Mouse (Mus musculus): ENCODE data around the gene Zfr2. TPM values are rescaled to one million over a fixed set of nuclear protein-coding genes. Genes with fewer than 3 reads are reported as not detected.
A peak's percentile ranks its signal among the peaks of the same experiment; 100 is the strongest.

Gene Zfr2
- polyA plus RNA-seq (2016; fragmentation: Nextera tagmentation; extraction: Ambion mirVana): 16.0 and 18.2 TPM in 2 replicates

DNA sequence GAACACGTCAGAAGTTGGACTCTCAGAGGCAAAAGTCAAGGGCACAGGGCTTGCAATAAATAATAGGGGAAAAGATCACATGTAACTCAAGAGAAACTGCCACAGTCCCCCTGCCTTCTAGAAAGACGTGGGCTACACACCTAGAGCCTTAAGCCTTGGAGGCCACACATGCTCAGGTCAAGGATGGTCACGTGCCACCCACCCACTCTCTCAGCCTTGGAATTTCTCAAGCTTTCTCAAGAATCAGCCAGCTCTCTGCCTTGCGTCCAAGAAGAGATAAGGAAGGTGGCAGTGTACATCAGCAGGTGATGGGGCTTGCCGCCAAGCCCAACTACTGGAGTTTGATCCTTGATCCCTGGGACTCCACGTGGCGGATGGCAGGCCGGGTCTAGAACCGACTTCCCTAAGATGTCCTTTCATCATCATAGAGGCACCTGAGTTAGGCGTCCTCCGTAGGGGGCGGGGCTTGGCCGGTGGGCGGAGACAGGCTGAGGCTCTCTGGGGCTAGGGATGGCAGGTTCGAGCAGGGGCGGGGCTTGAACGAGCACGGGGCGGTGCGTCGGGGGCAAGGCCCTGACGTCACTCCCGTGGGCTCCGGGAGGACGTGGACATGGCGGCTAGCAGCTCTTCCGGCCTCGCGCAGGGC is at the start of gene Zfr2:
TSS of gene Zfr2 (plus strand) at position 576 of the 646 bp plus-strand sequence.
- Histone ChIP-seq H3K27ac (no peak within 1 kb of the TSS), H3K4me2 (replicated peaks) (peak within 1 kb of the TSS; percentile 86), H3K4me3 (peak within 1 kb of the TSS; percentile 79), H3K4me1 (peaks cover 30% of the 10 kb centered on the region), H3K36me3 (no peaks in the 10 kb centered on the region), H3K9ac (peak within 1 kb of the TSS; percentile 84), H3K27me3 (replicated peaks) (peaks cover 15% of the 10 kb centered on the region; the same call in 1 of the 2 replicates), H3K9me3 (no peaks in the 10 kb centered on the region)
- peak; percentile 65 for ATAC-seq (ENCODE audit: low FRiP score, low read depth)
- 9% methylated on average over 29 of the region's 29 CpGs for WGBS

DNA sequence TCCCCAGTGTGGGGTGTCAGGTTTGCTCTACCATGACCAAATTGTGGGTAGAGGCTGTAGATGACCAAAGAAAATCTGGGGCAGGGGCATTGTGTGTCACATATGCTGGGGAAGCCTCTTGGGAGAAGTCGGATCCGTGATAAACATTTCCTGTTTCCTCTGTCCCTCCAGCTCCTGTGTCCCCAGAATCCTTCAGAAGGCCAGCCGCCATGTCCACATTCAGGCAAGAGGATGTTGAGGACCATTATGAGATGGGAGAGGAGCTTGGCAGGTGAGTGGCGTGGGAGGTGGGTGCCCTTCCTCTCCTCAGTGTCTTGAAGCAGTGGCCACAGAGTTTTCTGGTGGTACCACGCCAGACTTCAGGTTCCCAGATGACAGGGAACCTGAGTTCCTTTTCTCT is 49.1 kb upstream of the Zfr2 start, which contains the start of gene 4930442H23Rik:
TSS of gene 4930442H23Rik (minus strand) at position 45 of the 400 bp plus-strand sequence.
- Histone ChIP-seq H3K36me3 (peaks cover 74% of the 10 kb centered on the region), H3K27ac (0 out of 2 replicates have a peak within 1 kb of the TSS, but pooled peaks have one; percentile 28), H3K4me1 (peaks cover 21% of the 10 kb centered on the region), H3K4me3 (peak within 1 kb of the TSS; percentile 57), H3K27me3 (replicated peaks) (no peaks in the 10 kb centered on the region), H3K9me3 (no peaks in the 10 kb centered on the region), H3K4me2 (replicated peaks) (peak within 1 kb of the TSS; percentile 69), H3K9ac (peak within 1 kb of the TSS; percentile 66)
- WGBS: 82% methylated on average over 5 of the region's 5 CpGs
- no peak for ATAC-seq (ENCODE audit: low FRiP score, low read depth)

DNA sequence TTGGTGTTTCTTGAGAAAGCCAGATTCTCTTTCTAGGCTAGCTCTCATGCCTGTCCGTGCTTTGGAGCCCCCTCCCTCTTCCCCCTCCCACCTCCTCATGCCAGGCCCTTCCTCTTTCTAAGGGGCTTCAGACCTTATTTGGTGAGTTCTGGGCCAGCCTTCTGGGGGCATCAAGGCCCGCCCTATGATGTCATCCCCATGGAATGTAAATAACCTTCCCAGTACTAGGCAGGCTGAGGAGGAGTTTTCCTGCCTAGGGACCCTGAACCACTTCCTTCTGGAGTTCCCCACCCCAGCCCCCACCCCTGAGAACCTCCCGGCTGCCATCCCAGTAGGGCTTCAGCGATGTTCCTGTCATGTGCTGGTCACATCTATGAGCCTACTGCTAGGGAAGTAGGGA is 48.2 kb upstream of the Zfr2 start:
- WGBS: 67% methylated on average over 4 of the region's 4 CpGs
- H3K27ac ChIP-seq: no peak overlapping the region

DNA sequence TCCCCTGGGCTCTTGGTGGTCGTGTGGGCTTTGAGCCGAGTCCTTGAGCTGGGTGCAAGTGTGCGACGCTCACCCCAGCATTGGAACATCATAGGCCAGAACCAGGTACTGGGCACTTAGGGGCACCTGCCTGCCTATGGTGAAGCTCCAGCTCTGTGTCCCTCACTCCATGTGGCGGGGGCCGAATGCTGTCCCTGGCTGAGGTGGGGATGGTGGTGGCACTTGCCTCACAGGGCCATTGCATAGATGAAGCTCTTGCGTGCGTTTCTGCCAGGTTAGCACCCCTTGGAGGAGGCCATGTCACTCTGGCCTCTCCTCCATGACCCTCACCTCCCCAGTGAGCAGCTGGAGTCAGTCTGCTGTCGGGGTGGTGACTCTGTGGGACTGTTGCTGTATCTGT is 45.8 kb upstream of the Zfr2 start:
- Histone ChIP-seq H3K4me2 (replicated peaks) (no peak overlapping the region), H3K9ac (no peak overlapping the region), H3K9me3 (no peaks in the 10 kb centered on the region), H3K27ac (no peak overlapping the region), H3K4me1 (peaks cover 11% of the 10 kb centered on the region), H3K36me3 (peaks cover 60% of the 10 kb centered on the region), H3K27me3 (replicated peaks) (no peaks in the 10 kb centered on the region), H3K4me3 (no peak overlapping the region)
- ATAC-seq (ENCODE audit: low FRiP score, low read depth): no peak
- WGBS: 94% methylated on average over 9 of the region's 9 CpGs

More for the DNA sequence above, 48.2 kb upstream of the Zfr2 start:
- Histone ChIP-seq H3K36me3 (peaks cover 67% of the 10 kb centered on the region), H3K9me3 (no peaks in the 10 kb centered on the region), H3K4me3 (no peak overlapping the region), H3K27me3 (replicated peaks) (no peaks in the 10 kb centered on the region), H3K4me1 (peaks cover 21% of the 10 kb centered on the region), H3K9ac (no peak overlapping the region), H3K4me2 (replicated peaks) (no peak overlapping the region)
- ATAC-seq (ENCODE audit: low FRiP score, low read depth): no peak

DNA sequence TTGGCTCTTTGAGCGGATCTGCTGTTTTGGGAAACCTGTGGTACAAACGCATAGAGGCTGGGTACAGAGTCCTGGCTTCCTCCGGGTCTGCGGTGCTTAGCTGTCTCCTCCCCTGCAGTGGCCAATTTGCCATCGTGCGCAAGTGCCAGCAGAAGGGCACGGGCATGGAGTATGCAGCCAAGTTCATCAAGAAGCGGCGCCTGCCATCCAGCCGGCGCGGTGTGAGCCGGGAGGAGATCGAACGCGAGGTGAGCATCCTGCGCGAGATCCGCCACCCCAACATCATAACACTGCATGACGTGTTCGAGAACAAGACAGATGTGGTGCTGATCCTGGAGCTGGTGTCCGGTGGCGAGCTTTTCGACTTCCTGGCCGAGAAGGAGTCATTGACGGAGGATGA is 43.1 kb upstream of the Zfr2 start:
- peaks cover 11% of the 10 kb centered on the region for H3K27me3 ChIP-seq (replicated peaks)
- no peak overlapping the region for H3K9ac ChIP-seq
- H3K9me3 ChIP-seq: no peaks in the 10 kb centered on the region
- 82% methylated on average over 26 of the region's 26 CpGs for WGBS
- H3K4me1 ChIP-seq: peaks cover 19% of the 10 kb centered on the region
- no peak overlapping the region for H3K4me2 ChIP-seq (replicated peaks)
- ATAC-seq (ENCODE audit: low FRiP score, low read depth): no peak
- no peak overlapping the region for H3K4me3 ChIP-seq
- peaks cover 48% of the 10 kb centered on the region for H3K36me3 ChIP-seq
- H3K27ac ChIP-seq: no peak overlapping the region

DNA sequence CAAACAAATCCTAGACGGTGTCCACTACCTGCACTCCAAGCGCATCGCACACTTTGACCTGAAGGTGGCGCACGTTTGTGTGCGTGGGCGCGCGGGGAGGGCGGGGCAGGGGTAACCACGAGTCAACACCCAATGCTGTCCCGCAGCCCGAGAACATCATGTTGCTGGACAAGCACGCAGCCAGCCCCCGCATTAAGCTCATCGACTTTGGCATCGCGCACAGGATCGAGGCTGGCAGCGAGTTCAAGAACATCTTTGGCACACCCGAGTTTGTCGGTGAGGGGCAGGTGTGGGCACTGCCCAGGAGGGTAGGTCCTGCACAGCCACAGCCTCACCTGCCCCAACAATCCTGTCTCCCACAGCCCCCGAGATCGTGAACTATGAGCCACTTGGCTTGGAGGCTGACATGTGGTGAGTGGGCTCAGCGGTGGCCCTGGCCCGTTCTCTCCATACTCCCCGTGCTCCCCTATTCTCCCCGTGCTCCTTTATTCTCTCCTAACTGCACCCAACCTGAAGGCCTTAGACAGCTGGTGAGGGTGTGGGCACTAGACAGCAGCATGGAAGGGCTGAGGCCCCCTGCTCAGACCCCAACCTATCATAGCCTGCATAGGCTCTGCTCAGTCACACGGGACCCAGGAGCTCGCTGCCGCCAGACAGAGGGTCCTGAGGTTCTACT is 42.6 kb upstream of the Zfr2 start:
- H3K36me3 ChIP-seq: peaks cover 43% of the 10 kb centered on the region
- ATAC-seq (ENCODE audit: low FRiP score, low read depth): no peak
- 74% methylated on average over 31 of the region's 31 CpGs for WGBS
- no peak overlapping the region for H3K4me3 ChIP-seq
- no peaks in the 10 kb centered on the region for H3K9me3 ChIP-seq
- H3K27ac ChIP-seq: no peak overlapping the region
- H3K27me3 ChIP-seq (replicated peaks): peaks cover 16% of the 10 kb centered on the region
- no peak overlapping the region for H3K4me2 ChIP-seq (replicated peaks)
- H3K4me1 ChIP-seq: peaks cover 19% of the 10 kb centered on the region
- H3K9ac ChIP-seq: no peak overlapping the region

DNA sequence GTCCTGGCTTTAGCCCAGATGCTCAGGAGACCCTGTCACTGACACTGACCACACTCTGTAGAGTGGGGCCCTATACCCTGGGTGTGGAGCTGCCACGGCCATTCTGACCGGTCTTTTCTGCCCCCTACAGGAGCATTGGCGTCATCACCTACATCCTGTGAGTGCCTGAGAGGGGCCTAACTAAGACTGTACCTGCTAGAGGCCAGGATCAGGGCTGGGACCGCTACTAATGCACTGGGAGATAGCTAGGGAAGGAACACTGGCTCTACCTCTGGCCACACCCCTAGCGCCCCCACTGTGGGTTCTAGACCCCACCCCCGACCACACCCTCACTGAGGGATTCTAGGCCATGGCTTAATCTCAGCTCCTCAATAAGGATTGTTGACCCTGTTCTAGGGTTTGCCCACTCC is 42.0 kb upstream of the Zfr2 start:
- no peak overlapping the region for H3K4me2 ChIP-seq (replicated peaks)
- H3K4me1 ChIP-seq: peaks cover 19% of the 10 kb centered on the region
- H3K9ac ChIP-seq: no peak overlapping the region
- H3K9me3 ChIP-seq: no peaks in the 10 kb centered on the region
- WGBS: 73% methylated on average over 6 of the region's 6 CpGs
- H3K27me3 ChIP-seq (replicated peaks): peaks cover 22% of the 10 kb centered on the region
- H3K36me3 ChIP-seq: peaks cover 38% of the 10 kb centered on the region
- no peak for ATAC-seq (ENCODE audit: low FRiP score, low read depth)
- H3K27ac ChIP-seq: no peak overlapping the region
- no peak overlapping the region for H3K4me3 ChIP-seq

DNA sequence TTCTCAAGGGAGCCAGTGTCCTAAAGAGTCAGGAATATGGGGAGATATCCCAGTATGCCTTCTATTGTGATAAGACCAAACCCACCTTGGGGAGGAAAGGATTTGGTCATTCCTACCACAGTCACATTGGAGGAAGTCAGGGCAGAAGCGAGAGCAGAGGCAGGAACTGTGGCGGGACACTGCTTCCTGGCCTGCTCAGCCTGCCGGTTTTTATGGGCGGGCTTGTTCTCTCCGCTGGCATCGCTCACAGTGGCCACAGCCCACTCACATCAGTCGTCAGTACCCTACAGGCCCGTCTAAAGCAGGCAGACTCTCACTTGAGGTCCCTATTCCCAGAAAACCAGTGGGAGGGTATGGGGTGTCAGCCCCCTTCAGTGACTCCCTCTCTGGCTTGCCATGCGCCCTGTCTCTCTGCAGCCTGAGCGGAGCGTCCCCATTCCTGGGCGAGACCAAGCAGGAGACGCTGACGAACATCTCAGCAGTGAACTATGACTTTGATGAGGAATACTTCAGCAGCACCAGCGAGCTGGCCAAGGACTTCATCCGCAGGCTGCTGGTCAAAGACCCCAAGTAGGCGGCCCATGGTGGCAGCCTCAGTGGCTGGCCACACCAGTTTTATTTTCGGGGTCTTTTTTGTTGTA is 41.5 kb upstream of the Zfr2 start:
- no peak for ATAC-seq (ENCODE audit: low FRiP score, low read depth)
- peak overlapping the region; percentile 67; the same call in 1 of the 2 replicates for H3K4me3 ChIP-seq
- peak overlapping the region; percentile 77; the same call in 1 of the 2 replicates for H3K9ac ChIP-seq
- peak overlapping the region; percentile 96 for H3K4me2 ChIP-seq (replicated peaks)
- peaks cover 27% of the 10 kb centered on the region for H3K27me3 ChIP-seq (replicated peaks)
- peaks cover 19% of the 10 kb centered on the region for H3K4me1 ChIP-seq
- 88% methylated on average over 18 of the region's 18 CpGs for WGBS
- H3K9me3 ChIP-seq: no peaks in the 10 kb centered on the region
- H3K36me3 ChIP-seq: peaks cover 35% of the 10 kb centered on the region
- no peak overlapping the region for H3K27ac ChIP-seq

DNA sequence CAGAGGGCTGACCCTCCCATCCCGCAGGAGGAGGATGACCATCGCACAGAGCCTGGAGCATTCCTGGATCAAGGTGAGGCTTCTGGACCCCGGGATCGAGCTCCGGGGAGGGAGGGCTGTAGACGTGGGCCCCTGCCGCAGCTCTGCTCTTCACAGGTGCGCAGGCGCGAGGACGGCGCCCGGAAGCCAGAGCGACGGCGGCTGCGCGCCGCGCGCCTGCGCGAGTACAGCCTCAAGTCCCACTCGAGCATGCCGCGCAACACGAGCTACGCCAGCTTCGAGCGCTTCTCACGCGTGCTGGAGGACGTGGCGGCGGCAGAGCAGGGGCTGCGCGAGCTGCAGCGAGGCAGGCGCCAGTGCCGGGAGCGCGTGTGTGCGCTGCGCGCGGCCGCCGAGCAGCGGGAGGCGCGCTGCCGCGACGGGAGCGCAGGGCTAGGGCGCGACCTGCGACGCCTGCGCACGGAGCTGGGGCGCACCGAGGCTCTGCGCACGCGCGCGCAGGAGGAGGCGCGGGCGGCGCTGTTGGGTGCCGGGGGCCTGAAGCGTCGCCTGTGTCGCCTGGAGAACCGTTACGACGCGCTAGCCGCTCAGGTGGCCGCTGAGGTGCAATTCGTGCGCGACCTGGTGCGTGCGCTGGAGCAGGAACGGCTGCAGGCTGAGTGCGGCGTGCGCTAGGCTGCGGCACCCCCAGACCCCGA is 40.5 kb upstream of the Zfr2 start:
- Histone ChIP-seq H3K4me1 (peaks cover 19% of the 10 kb centered on the region), H3K4me2 (replicated peaks) (peak overlapping the region; percentile 96), H3K9me3 (no peaks in the 10 kb centered on the region), H3K27ac (peak overlapping the region; percentile 94), H3K36me3 (peaks cover 26% of the 10 kb centered on the region), H3K9ac (peak overlapping the region; percentile 77), H3K4me3 (peak overlapping the region; percentile 67), H3K27me3 (replicated peaks) (peaks cover 36% of the 10 kb centered on the region)
- under 1% methylated on average over 91 of the region's 93 CpGs for WGBS
- peak; percentile 82 for ATAC-seq (ENCODE audit: low FRiP score, low read depth)

DNA sequence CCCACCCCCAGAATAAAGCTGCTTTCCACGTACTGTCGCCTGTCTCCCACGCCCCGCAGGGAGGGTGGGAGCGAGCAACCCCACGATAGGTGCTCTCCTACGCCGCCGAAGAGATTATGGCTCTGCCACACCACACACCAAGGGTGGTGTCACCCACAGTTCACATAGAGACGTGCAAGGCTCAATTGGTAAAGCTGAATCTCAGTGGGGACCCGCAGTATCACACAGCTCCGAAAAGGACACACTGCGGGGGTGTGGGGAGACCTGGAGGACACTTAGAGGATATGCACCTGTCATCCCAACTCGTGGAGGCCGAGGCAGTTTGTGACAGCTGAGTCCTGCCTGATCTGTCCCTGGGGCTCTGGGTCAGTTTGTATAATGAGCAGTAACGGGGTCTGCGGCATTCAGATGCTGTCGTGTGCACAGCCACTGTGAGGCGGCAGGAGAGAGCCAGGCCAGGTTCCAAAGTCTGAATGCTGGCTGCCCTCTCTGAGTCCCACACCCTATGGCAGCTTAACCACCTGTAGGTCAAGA is 39.9 kb upstream of the Zfr2 start:
- peaks cover 37% of the 10 kb centered on the region for H3K27me3 ChIP-seq (replicated peaks)

DNA sequence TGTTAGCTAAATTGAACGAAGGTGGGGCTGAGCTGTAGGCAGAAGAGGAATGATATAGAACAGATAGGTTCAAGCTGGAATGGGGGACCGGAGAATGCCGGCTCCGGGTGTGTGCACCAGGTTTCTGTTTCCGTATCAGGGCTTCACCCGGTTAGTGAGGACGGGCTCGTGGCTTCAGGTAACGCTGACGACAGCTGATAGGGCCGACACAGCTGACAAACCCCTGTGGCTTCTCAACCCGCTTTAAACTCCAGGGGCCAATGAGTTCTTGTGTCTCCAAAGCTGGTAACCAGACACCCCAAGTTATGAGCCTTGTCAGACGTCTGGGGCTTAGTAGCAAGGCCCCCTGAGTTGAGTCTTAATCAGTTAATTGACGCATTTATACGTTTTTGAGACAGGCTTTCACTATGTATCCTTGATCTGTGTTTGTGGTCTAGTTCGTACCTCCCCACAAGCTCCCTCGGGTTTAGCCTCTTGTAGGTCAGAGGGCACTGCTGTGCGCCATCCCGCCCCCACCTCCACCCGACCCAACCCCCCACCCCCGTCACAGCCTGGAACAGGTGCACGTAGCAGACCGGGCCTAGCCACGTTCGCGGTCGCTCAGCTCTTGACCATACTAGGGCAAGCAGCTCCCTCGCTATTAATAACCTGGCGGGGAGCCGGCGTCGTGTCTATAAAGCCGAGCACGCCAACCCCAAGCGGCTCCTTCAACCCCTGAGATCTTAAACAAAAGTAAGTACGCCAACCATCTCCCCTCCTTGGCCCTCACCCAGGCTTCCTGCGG is 38.8 kb upstream of the Zfr2 start:
- no peak for ATAC-seq (ENCODE audit: low FRiP score, low read depth)
- Histone ChIP-seq H3K9ac (0 out of 2 replicates have a peak overlapping the region, but pooled peaks have one; percentile 33), H3K4me1 (peaks cover 19% of the 10 kb centered on the region), H3K27me3 (replicated peaks) (peaks cover 41% of the 10 kb centered on the region), H3K4me2 (replicated peaks) (0 out of 2 replicates have a peak overlapping the region, but pooled peaks have one; percentile 3), H3K4me3 (no peak overlapping the region), H3K36me3 (peaks cover 19% of the 10 kb centered on the region), H3K27ac (no peak overlapping the region), H3K9me3 (no peaks in the 10 kb centered on the region)
- WGBS: 17% methylated on average over 37 of the region's 37 CpGs

More for the DNA sequence above, 39.9 kb upstream of the Zfr2 start:
- Histone ChIP-seq H3K4me1 (peaks cover 19% of the 10 kb centered on the region), H3K9me3 (no peaks in the 10 kb centered on the region), H3K27ac (peak overlapping the region; percentile 94), H3K36me3 (peaks cover 24% of the 10 kb centered on the region), H3K4me2 (replicated peaks) (peak overlapping the region; percentile 96), H3K4me3 (peak overlapping the region; percentile 67), H3K9ac (peak overlapping the region; percentile 77)
- peak; percentile 61 for ATAC-seq (ENCODE audit: low FRiP score, low read depth)
- WGBS: 4% methylated on average over 19 of the region's 19 CpGs

All from neural tube, embryonic 12.5 days (tissue).